Mouse (Mus musculus): ENCODE data around the gene Gm20388.

GRCm38 (mm10) chr8:121877212-121877611 lies 1966.6 kb downstream of the Gm20388 start:
- no peak for TF ChIP-seq CTCF (IDR thresholded peaks at IDR 0.05; ENCODE audit: low read depth)
- no peak for TF ChIP-seq EP300 (IDR thresholded peaks at IDR 0.05; ENCODE audit: low read depth)

Data from liver, embryonic 14.5 days (tissue).